Mouse (Mus musculus): ENCODE measurements at regions not wholly inside any gene's neighbourhood (a gene's known extent, or its start where the extent isn't known, plus 50 kb on each side); places are given as distances from the start of the nearest gene placed in this dataset.

GRCm38 (mm10) chr13:32536241-32536640 is 197.7 kb upstream of the Gmds start:
- no peak for DNase-seq

GRCm38 (mm10) chr13:32535602-32536001 is 197.1 kb upstream of the Gmds start:
- no peak for DNase-seq

GRCm38 (mm10) chr13:32530926-32531512 is 192.5 kb upstream of the Gmds start:
- DNase-seq = no peak

GRCm38 (mm10) chr13:32518611-32519344 is 180.2 kb upstream of the Gmds start:
- DNase-seq = no peak

- no peak for DNase-seq
Measured at GRCm38 (mm10) chr13:32517514-32517913, 179.0 kb upstream of the Gmds start.

- no peak for DNase-seq
Measured at GRCm38 (mm10) chr13:32509231-32510023, 170.9 kb upstream of the Gmds start.

GRCm38 (mm10) chr13:32508447-32508846 is 169.9 kb upstream of the Gmds start:
- no peak for DNase-seq

- DNase-seq = no peak
Measured at GRCm38 (mm10) chr13:32507825-32508224, 169.3 kb upstream of the Gmds start.

- no peak for DNase-seq
Measured at GRCm38 (mm10) chr13:32498205-32498790, 159.8 kb upstream of the Gmds start.

GRCm38 (mm10) chr13:32496263-32496662 is 157.7 kb upstream of the Gmds start:
- DNase-seq = no peak

- no peak for DNase-seq
Measured at GRCm38 (mm10) chr13:32495063-32495462, 156.5 kb upstream of the Gmds start.

- no peak for DNase-seq
Measured at GRCm38 (mm10) chr13:32493806-32494205, 155.3 kb upstream of the Gmds start.

GRCm38 (mm10) chr13:32493309-32493708 is 154.8 kb upstream of the Gmds start:
- peak; percentile 25 for DNase-seq

GRCm38 (mm10) chr13:32492566-32492965 is 154.0 kb upstream of the Gmds start:
- no peak for DNase-seq

- DNase-seq = no peak
Measured at GRCm38 (mm10) chr13:32481444-32482058, 143.0 kb upstream of the Gmds start.

- DNase-seq = no peak
Measured at GRCm38 (mm10) chr13:32480029-32480428, 141.5 kb upstream of the Gmds start.

GRCm38 (mm10) chr13:32479118-32479818 is 140.7 kb upstream of the Gmds start:
- DNase-seq = no peak

- DNase-seq = no peak
Measured at GRCm38 (mm10) chr13:32465787-32466186, 127.2 kb upstream of the Gmds start.

- DNase-seq = no peak
Measured at GRCm38 (mm10) chr13:32465041-32465682, 126.6 kb upstream of the Gmds start.

GRCm38 (mm10) chr13:32454419-32455146 is 116.0 kb upstream of the Gmds start:
- DNase-seq = no peak
